Mouse (Mus musculus) limb, embryonic 11.5 days (tissue): ENCODE measurements around the gene App. TPM values are rescaled to one million over a fixed set of nuclear protein-coding genes. Genes with fewer than 3 reads are reported as not detected.
A peak's percentile ranks its signal among the peaks of the same experiment; 100 is the strongest.

Source experiments
- ATAC-seq: fragments of 200-750 bp; cut with Nextera tagmentation; 2 replicates; pipeline ENCODE4 v1.8.0; 2017; ENCODE audit warnings: low read depth; ENCODE audit not compliant: insufficient number of reproducible peaks, low FRiP score, low TSS enrichment
- DNase-seq: peaks from one replicate; pipeline ENCODE4 v3.0.0-alpha.2; 2015; ENCODE audit warnings: low spot score
- H3K27ac ChIP-seq: fragments of 300-500 bp; sonication (generic); replicated peaks from 2 replicates; pipeline ENCODE4 v1.5.1; 2014; ENCODE audit warnings: low read depth, mild to moderate bottlenecking, low read length
- H3K27me3 ChIP-seq: fragments of 300-500 bp; sonication (generic); 2 replicates; pipeline ENCODE4 v1.6.1; 2014; ENCODE audit warnings: mild to moderate bottlenecking, low read length, mixed read lengths; ENCODE audit not compliant: control insufficient read depth, insufficient read depth
- H3K36me3 ChIP-seq: fragments of 300-500 bp; sonication (generic); 2 replicates; pipeline ENCODE4 v1.6.1; 2014; ENCODE audit warnings: mild to moderate bottlenecking, low read length, moderate library complexity, mixed read lengths; ENCODE audit not compliant: control insufficient read depth, insufficient read depth
- H3K4me1 ChIP-seq: fragments of 300-500 bp; sonication (generic); 2 replicates; pipeline ENCODE4 v1.6.1; 2014; ENCODE audit warnings: low read length, mixed read lengths; ENCODE audit not compliant: control insufficient read depth, insufficient read depth
- H3K4me2 ChIP-seq: fragments of 300-500 bp; sonication (generic); 2 replicates; pipeline ENCODE4 v1.6.1; 2014; ENCODE audit warnings: low read depth, mild to moderate bottlenecking, moderate library complexity; ENCODE audit not compliant: severe bottlenecking
- H3K4me3 ChIP-seq: fragments of 300-500 bp; sonication (generic); 2 replicates; pipeline ENCODE4 v1.5.1; 2014; ENCODE audit warnings: low read depth, low read length
- H3K9ac ChIP-seq: fragments of 300-500 bp; sonication (generic); 2 replicates; pipeline ENCODE4 v1.6.1; 2014; ENCODE audit warnings: mild to moderate bottlenecking, low read length
- H3K9me3 ChIP-seq: fragments of 300-500 bp; sonication (generic); 2 replicates; pipeline ENCODE4 v1.6.1; 2016; ENCODE audit warnings: low read length; ENCODE audit not compliant: control insufficient read depth
- WGBS: fragments of 180-500 bp; shearing (Covaris S2); extraction: QIAGEN DNeasy Blood & Tissue Kit; methylation state at CpG from one replicate; pipeline ENCODE4 v1.1.7; 2014; 5-methylcytosine and 5-hydroxymethylcytosine counted together
- polyA plus RNA-seq: library from polyadenylated mRNA; unstranded; fragments of >200 nt; fragmentation: Nextera tagmentation; extraction: Ambion mirVana; gene quantifications from 2 replicates; pipeline ENCODE4 v1.2.1, GENCODE M21; 2014

The App gene
- polyA plus RNA-seq, 1 experiment from 2014 or later: 93.6 TPM

- Histone ChIP-seq H3K9ac (no peak overlapping the region), H3K4me1 (no peaks in the 10 kb centered on the region), H3K4me3 (no peak overlapping the region), H3K36me3 (no peaks in the 10 kb centered on the region; the same call in 1 of the 2 replicates), H3K9me3 (no peaks in the 10 kb centered on the region), H3K27me3 (no peaks in the 10 kb centered on the region), H3K4me2 (no peak overlapping the region), H3K27ac (no peak overlapping the region)
- WGBS: 84% methylated on average over 4 of the region's 4 CpGs
- no peak for ATAC-seq
- DNase-seq: no peak
Measured at GRCm38 (mm10) chr16:84966983-84967382, 206.6 kb downstream of the App start.

- WGBS: 64% methylated on average over 13 of the region's 13 CpGs
- H3K36me3 ChIP-seq: peaks cover 2% of the 10 kb centered on the region; the same call in 1 of the 2 replicates
- ATAC-seq: no peak
Measured at GRCm38 (mm10) chr16:84966096-84966495, 207.5 kb downstream of the App start.

GRCm38 (mm10) chr16:84963960-84964359, 209.6 kb downstream of the App start:
- DNase-seq (no peak), ATAC-seq (no peak)
- no peaks in the 10 kb centered on the region for H3K9me3 ChIP-seq
- no peak overlapping the region for H3K9ac ChIP-seq
- peaks cover 3% of the 10 kb centered on the region; the same call in 1 of the 2 replicates for H3K36me3 ChIP-seq
- no peaks in the 10 kb centered on the region for H3K27me3 ChIP-seq
- 90% methylated on average over 9 of the region's 9 CpGs for WGBS
- no peaks in the 10 kb centered on the region for H3K4me1 ChIP-seq
- no peak overlapping the region for H3K4me2 ChIP-seq
- H3K4me3 ChIP-seq: no peak overlapping the region
- no peak overlapping the region for H3K27ac ChIP-seq

More at GRCm38 (mm10) chr16:84966096-84966495, 207.5 kb downstream of the App start:
- no peaks in the 10 kb centered on the region for H3K27me3 ChIP-seq
- H3K4me2 ChIP-seq: no peak overlapping the region
- DNase-seq: no peak
- H3K9me3 ChIP-seq: no peaks in the 10 kb centered on the region
- H3K4me1 ChIP-seq: no peaks in the 10 kb centered on the region
- no peak overlapping the region for H3K9ac ChIP-seq
- H3K4me3 ChIP-seq: no peak overlapping the region
- H3K27ac ChIP-seq: no peak overlapping the region

GRCm38 (mm10) chr16:84963527-84963926, 210.0 kb downstream of the App start:
- H3K27me3 ChIP-seq: no peaks in the 10 kb centered on the region
- ATAC-seq (no peak), DNase-seq (no peak)
- no peak overlapping the region for H3K4me2 ChIP-seq
- 87% methylated on average over 12 of the region's 12 CpGs for WGBS
- H3K4me1 ChIP-seq: no peaks in the 10 kb centered on the region
- H3K9me3 ChIP-seq: no peaks in the 10 kb centered on the region
- H3K9ac ChIP-seq: no peak overlapping the region
- no peak overlapping the region for H3K27ac ChIP-seq
- H3K36me3 ChIP-seq: peaks cover 3% of the 10 kb centered on the region; the same call in 1 of the 2 replicates
- H3K4me3 ChIP-seq: no peak overlapping the region

GRCm38 (mm10) chr16:84957253-84957652, 216.3 kb downstream of the App start:
- Histone ChIP-seq H3K4me3 (no peak overlapping the region), H3K4me1 (no peaks in the 10 kb centered on the region), H3K4me2 (no peak overlapping the region), H3K9ac (no peak overlapping the region), H3K27me3 (no peaks in the 10 kb centered on the region), H3K36me3 (peaks cover 3% of the 10 kb centered on the region; the same call in 1 of the 2 replicates), H3K9me3 (no peaks in the 10 kb centered on the region), H3K27ac (no peak overlapping the region)
- no peak for ATAC-seq
- 67% methylated on average over 6 of the region's 6 CpGs for WGBS
- DNase-seq: no peak

- no peaks in the 10 kb centered on the region for H3K27me3 ChIP-seq
- no peak for ATAC-seq
- H3K9ac ChIP-seq: no peak overlapping the region
- no peaks in the 10 kb centered on the region for H3K9me3 ChIP-seq
- no peak for DNase-seq
- no peak overlapping the region for H3K4me2 ChIP-seq
- H3K4me1 ChIP-seq: no peaks in the 10 kb centered on the region
- 96% methylated on average over 2 of the region's 2 CpGs for WGBS
- H3K36me3 ChIP-seq: peaks cover 3% of the 10 kb centered on the region; the same call in 1 of the 2 replicates
- no peak overlapping the region for H3K4me3 ChIP-seq
- H3K27ac ChIP-seq: no peak overlapping the region
Measured at GRCm38 (mm10) chr16:84956690-84957089, 216.9 kb downstream of the App start.

GRCm38 (mm10) chr16:84955840-84956239, 217.7 kb downstream of the App start:
- H3K4me2 ChIP-seq: no peak overlapping the region
- peak; percentile 19; the same call in 1 of the 2 replicates for ATAC-seq
- H3K9ac ChIP-seq: no peak overlapping the region
- no peak overlapping the region for H3K4me3 ChIP-seq
- WGBS: 60% methylated on average over 1 of the region's 1 CpGs
- no peaks in the 10 kb centered on the region for H3K27me3 ChIP-seq
- H3K27ac ChIP-seq: no peak overlapping the region
- H3K4me1 ChIP-seq: no peaks in the 10 kb centered on the region
- no peaks in the 10 kb centered on the region for H3K9me3 ChIP-seq
- DNase-seq: no peak
- H3K36me3 ChIP-seq: no peaks in the 10 kb centered on the region

GRCm38 (mm10) chr16:84955204-84955839, 218.2 kb downstream of the App start:
- H3K4me3 ChIP-seq: no peak overlapping the region
- no peaks in the 10 kb centered on the region for H3K4me1 ChIP-seq
- H3K27me3 ChIP-seq: no peaks in the 10 kb centered on the region
- WGBS: 32% methylated on average over 26 of the region's 26 CpGs
- ATAC-seq (peak; percentile 86), DNase-seq (peak; percentile 93)
- no peaks in the 10 kb centered on the region for H3K9me3 ChIP-seq
- no peaks in the 10 kb centered on the region for H3K36me3 ChIP-seq
- no peak overlapping the region for H3K27ac ChIP-seq
- H3K9ac ChIP-seq: no peak overlapping the region
- no peak overlapping the region for H3K4me2 ChIP-seq

- Histone ChIP-seq H3K4me1 (no peaks in the 10 kb centered on the region), H3K27ac (no peak overlapping the region), H3K36me3 (no peaks in the 10 kb centered on the region), H3K9ac (no peak overlapping the region), H3K9me3 (no peaks in the 10 kb centered on the region), H3K4me2 (no peak overlapping the region), H3K4me3 (no peak overlapping the region), H3K27me3 (no peaks in the 10 kb centered on the region)
- ATAC-seq (no peak), DNase-seq (no peak)
- WGBS: 75% methylated on average over 3 of the region's 3 CpGs
Measured at GRCm38 (mm10) chr16:84931024-84931423, 242.5 kb downstream of the App start.
